Mouse (Mus musculus) limb, embryonic 14.5 days (tissue): ENCODE measurements around the gene Ttc7. TPM values are rescaled to one million over a fixed set of nuclear protein-coding genes. Genes with fewer than 3 reads are reported as not detected.
A peak's percentile ranks its signal among the peaks of the same experiment; 100 is the strongest.

ENCODE experiments used
- ATAC-seq: fragments of 200-750 bp; cut with Nextera tagmentation; 2 replicates; pipeline ENCODE4 v1.8.0; 2017; ENCODE audit warnings: low read depth, moderate number of reproducible peaks, moderate TSS enrichment; ENCODE audit not compliant: low FRiP score
- DNase-seq: peaks from one replicate; pipeline ENCODE4 v3.0.0-alpha.2; 2015; ENCODE audit warnings: low spot score
- H3K27ac ChIP-seq: fragments of 300-500 bp; sonication (generic); replicated peaks from 2 replicates; pipeline ENCODE4 v1.5.1; 2014; ENCODE audit warnings: low read depth, mild to moderate bottlenecking, low read length, moderate library complexity, mixed read lengths
- H3K27me3 ChIP-seq: fragments of 300-500 bp; sonication (generic); 2 replicates; pipeline ENCODE4 v1.6.1; 2014; ENCODE audit warnings: low read length, mixed read lengths; ENCODE audit not compliant: control insufficient read depth, insufficient read depth
- H3K36me3 ChIP-seq: fragments of 300-500 bp; sonication (generic); 2 replicates; pipeline ENCODE4 v1.6.1; 2014; ENCODE audit warnings: mild to moderate bottlenecking, low read length, moderate library complexity, mixed read lengths; ENCODE audit not compliant: control insufficient read depth, insufficient read depth
- H3K4me1 ChIP-seq: fragments of 300-500 bp; sonication (generic); 2 replicates; pipeline ENCODE4 v1.6.1; 2014; ENCODE audit warnings: antibody characterized with exemption, low read length, mixed read lengths; ENCODE audit not compliant: control insufficient read depth, insufficient read depth
- H3K4me2 ChIP-seq: fragments of 300-500 bp; sonication (generic); replicated peaks from 2 replicates; pipeline ENCODE4 v1.6.1; 2014; ENCODE audit warnings: low read depth, mild to moderate bottlenecking, low read length, moderate library complexity; ENCODE audit not compliant: severe bottlenecking
- H3K4me3 ChIP-seq: fragments of 300-500 bp; sonication (generic); replicated peaks from 2 replicates; pipeline ENCODE4 v1.5.1; 2014; ENCODE audit warnings: low read length
- H3K9ac ChIP-seq: fragments of 300-500 bp; sonication (generic); 2 replicates; pipeline ENCODE4 v1.6.1; 2014; ENCODE audit warnings: mild to moderate bottlenecking, low read depth, low read length, moderate library complexity; ENCODE audit not compliant: severe bottlenecking
- H3K9me3 ChIP-seq: fragments of 300-500 bp; sonication (generic); 2 replicates; pipeline ENCODE4 v1.6.1; 2016; ENCODE audit warnings: low read length; ENCODE audit not compliant: control insufficient read depth
- POLR2A ChIP-seq: fragments of 200-500 bp; IDR thresholded peaks from 2 replicates; pipeline ENCODE4 v1.8.0; 2012; ENCODE audit warnings: inconsistent platforms, mild to moderate bottlenecking, moderate library complexity, borderline replicate concordance; ENCODE audit not compliant: insufficient read depth, insufficient read length; ENCODE audit errors: extremely low read depth
- WGBS: fragments of 180-500 bp; shearing (Covaris S2); extraction: QIAGEN DNeasy Blood & Tissue Kit; methylation state at CpG from one replicate; pipeline ENCODE4 v1.1.7; 2014; 5-methylcytosine and 5-hydroxymethylcytosine counted together
- polyA plus RNA-seq, 2 experiments: library from polyadenylated mRNA; depleted of rRNA in 1 of 2; stranded (reverse) in 1 of 2; unstranded in 1 of 2; fragments of >200 nt; fragmentation: Nextera tagmentation in 1 of 2; extraction: Ambion mirVana in 1 of 2; gene quantifications; 2 replicates each; pipeline versions ENCODE4 v1.2.1 to v1.2.3; 2012 to 2014

Gene Ttc7
- polyA plus RNA-seq, 2 experiments: 7.8 to 9.4 TPM

DNA sequence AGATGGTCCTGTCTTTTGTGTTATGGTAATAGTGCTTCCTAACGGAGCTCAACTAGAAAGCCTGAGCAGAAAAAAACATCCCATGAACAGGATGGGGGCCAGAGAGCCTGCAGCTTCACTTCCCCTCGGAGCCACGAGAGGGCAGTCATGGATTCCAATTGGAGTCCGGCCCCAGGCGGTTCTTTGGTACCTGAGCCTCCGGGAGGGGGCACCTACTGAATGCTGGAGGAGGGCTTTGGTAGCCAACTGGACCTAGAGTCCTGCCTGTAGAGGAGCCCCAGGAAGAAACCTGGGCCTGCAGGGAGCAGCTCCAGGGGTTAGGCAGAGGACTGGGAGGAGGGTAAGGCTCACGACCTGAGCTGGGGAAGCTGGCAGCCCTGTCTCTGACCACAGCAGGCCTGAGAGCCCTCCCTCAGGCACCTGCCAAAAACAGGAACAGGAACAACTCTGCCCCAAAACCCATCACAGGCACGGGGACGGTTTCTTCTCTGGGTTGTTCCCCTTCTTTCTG lies 32.4 kb downstream of the Ttc7 start:
- H3K27me3 ChIP-seq: no peaks in the 10 kb centered on the region
- H3K4me2 ChIP-seq: peak overlapping the region; percentile 20; the same call in 1 of the 2 replicates
- ATAC-seq (peak; percentile 77), DNase-seq (peak; percentile 87)
- H3K4me3 ChIP-seq: no peak overlapping the region
- H3K9me3 ChIP-seq: no peaks in the 10 kb centered on the region
- no peak for TF ChIP-seq POLR2A
- 12% methylated on average over 9 of the region's 9 CpGs for WGBS
- no peaks in the 10 kb centered on the region for H3K36me3 ChIP-seq
- H3K9ac ChIP-seq: no peak overlapping the region
- H3K27ac ChIP-seq: no peak overlapping the region
- peaks cover 16% of the 10 kb centered on the region for H3K4me1 ChIP-seq

GRCm38 (mm10) chr17:87315891-87316763 lies 33.4 kb downstream of the Ttc7 start:
- Histone ChIP-seq H3K27ac (no peak overlapping the region), H3K4me1 (peaks cover 16% of the 10 kb centered on the region), H3K27me3 (no peaks in the 10 kb centered on the region), H3K4me3 (no peak overlapping the region), H3K4me2 (no peak overlapping the region), H3K9ac (no peak overlapping the region), H3K36me3 (no peaks in the 10 kb centered on the region), H3K9me3 (no peaks in the 10 kb centered on the region)
- DNase-seq (no peak), ATAC-seq (no peak)
- WGBS: 78% methylated on average over 23 of the region's 23 CpGs
- no peak for TF ChIP-seq POLR2A

DNA sequence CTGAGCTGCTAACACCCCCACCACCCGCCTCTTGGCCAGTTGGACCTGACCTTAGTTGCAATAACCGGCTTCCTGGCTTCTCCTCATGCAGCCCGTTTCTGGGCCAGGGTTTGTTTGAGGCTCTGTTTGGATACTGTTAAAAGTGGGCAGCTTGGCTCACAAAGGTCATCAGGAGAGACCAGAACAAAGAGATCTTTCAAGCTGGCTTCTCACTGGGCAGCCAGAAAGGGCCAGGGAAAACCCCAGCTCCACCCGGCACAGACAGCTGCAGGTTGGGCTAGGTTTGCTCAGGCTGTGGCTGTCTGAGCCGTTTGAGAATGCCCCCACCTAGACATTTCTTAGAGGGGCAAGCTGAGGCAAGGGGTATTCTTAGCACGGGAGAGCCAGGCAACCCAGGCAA lies 34.6 kb downstream of the Ttc7 start:
- Histone ChIP-seq H3K9me3 (0 out of 2 replicates have a peak, but pooled peaks cover 5% of the 10 kb centered on the region), H3K27me3 (no peaks in the 10 kb centered on the region), H3K9ac (no peak overlapping the region), H3K4me3 (no peak overlapping the region), H3K4me1 (peaks cover 16% of the 10 kb centered on the region), H3K4me2 (no peak overlapping the region), H3K27ac (no peak overlapping the region), H3K36me3 (no peaks in the 10 kb centered on the region)
- DNase-seq (no peak), ATAC-seq (no peak)
- 43% methylated on average over 6 of the region's 6 CpGs for WGBS
- TF ChIP-seq POLR2A: no peak

GRCm38 (mm10) chr17:87317947-87318346 lies 35.3 kb downstream of the Ttc7 start:
- Histone ChIP-seq H3K36me3 (no peaks in the 10 kb centered on the region), H3K4me2 (no peak overlapping the region), H3K9ac (no peak overlapping the region), H3K27me3 (no peaks in the 10 kb centered on the region), H3K9me3 (0 out of 2 replicates have a peak, but pooled peaks cover 5% of the 10 kb centered on the region), H3K27ac (no peak overlapping the region), H3K4me3 (no peak overlapping the region), H3K4me1 (peaks cover 16% of the 10 kb centered on the region)
- no peak for DNase-seq
- no peak for TF ChIP-seq POLR2A
- no peak for ATAC-seq
- 79% methylated on average over 8 of the region's 9 CpGs for WGBS

DNA sequence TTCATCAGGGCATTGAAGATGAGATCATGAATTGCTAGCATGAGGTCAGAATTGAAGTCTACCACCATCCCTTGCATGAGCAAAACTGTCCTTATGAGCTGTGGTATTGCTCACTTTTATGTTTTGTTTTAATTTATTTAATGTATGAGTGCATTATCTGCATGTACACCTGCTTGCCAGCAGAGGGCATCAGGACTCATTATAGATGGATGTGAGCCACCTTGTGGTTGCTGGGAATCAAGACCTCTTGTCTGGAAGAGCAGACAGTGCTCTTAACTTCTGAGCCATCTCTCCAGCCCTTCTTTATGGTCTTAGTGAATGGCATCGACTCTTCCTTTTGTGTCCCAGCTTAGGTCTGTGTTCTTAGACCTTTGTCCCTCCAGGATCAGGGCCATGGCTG lies 39.0 kb downstream of the Ttc7 start:
- no peak overlapping the region for H3K9ac ChIP-seq
- no peak overlapping the region for H3K4me3 ChIP-seq
- 0 out of 2 replicates have a peak, but pooled peaks cover 5% of the 10 kb centered on the region for H3K9me3 ChIP-seq
- ATAC-seq (no peak), DNase-seq (no peak)
- TF ChIP-seq POLR2A: no peak
- no peak overlapping the region for H3K27ac ChIP-seq
- H3K4me2 ChIP-seq: no peak overlapping the region
- no peaks in the 10 kb centered on the region for H3K27me3 ChIP-seq
- WGBS: 100% methylated on average over 1 of the region's 1 CpGs
- peaks cover under 1% of the 10 kb centered on the region; the same call in 1 of the 2 replicates for H3K4me1 ChIP-seq
- H3K36me3 ChIP-seq: no peaks in the 10 kb centered on the region
